Mouse (Mus musculus) left cerebral cortex, adult 11 months (tissue): Measurements from ENCODE around the gene Rnf212b.

Experiments used
- DNase-seq: peaks from one replicate; pipeline ENCODE4 v3.0.0; 2022; ENCODE audit warnings: low spot score

The Rnf212b gene

DNA sequence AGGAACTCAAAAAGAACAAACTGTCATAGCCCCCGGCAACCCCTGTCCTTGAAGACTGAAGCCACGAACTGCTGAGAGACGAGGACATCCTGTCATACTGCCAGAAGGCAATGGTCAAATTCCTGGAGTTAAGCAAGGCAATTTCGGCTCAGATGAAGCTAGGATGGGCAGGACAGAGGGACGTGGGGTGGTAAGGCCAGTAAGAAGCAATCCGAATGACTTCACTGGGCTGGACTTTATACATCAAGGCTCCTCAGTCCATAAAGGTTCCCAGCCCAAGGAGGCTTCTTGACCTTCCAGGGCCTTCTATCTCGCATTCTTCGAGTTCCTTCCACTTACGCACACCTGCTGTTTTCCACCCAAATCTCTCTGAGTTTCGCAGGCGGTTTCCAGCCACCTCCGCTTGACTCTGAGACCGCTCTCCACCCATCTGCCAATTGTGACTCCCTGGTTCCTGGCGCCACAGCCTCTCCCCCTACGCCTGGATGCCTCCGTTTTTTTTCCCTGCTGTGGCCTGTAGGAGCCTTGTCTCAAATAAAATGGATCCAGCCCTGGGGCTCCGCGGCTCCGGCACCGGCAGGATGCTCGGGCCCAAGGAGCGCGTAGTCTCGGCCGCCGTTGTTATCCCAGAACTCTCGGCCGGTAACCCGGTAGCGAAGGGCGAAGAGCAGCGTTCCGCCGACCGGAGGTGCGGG, 62.0 kb downstream of the Rnf212b start:
- DNase-seq = no peak

DNA sequence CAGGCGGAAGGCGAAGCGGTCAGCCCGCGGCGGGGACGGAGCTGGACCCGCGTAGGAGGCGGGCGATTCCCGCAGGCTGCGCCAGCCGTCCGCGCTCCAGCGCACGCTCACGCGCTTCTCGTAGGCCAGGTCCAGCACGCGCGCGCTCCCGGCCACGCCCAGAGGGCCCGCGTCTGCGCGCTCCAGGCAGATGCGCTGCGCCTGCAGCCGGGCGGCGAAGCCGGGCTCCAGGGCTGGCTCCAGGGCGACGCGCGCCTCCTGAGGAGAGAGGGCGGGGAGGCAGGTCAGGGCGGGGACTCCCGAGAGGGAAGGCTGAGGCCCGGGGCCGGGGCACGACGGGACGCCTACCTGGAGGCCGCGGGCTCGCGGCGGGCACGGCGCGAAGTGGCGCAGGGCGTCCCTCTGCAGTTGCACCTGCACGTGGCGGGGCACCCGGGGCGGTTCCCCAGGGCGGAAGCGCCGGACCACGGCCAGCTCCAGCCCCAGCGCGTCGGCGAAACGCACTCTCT, 62.7 kb downstream of the Rnf212b start:
- DNase-seq = peak; percentile 90

DNA sequence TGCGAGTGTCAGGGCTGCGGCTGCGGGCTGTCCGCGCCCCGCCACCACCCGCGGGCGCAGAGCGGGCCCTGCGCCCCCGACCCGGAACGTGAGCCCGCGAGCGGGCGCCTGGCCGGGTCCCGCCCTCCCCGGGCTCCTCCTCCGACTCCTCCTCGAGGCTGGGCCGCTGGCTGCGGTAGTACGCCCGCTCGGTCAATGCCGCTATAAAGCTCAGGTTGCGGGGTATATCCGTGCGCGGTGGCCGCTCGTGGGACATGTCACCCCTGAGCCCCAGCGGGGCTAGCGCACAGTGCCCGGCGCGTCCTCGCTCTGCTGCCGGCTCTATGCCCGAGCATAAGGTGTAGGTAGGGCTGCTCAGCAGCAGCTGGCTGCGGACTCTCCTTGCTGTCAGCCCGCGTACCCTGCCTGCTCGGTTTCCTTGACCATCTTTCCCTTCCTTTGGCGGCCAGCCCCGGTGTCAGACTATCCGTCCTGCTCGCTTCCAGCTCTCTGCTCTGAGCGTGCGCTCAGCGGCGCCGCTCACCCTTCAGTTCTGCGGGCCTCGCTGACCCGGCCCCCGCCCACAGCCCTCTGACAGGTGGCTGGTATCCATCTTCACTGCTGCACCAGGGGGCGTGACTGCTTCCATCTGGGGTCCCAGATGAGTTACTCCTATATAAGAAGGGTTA, 63.2 kb downstream of the Rnf212b start, which contains the start of gene Ppp1r3e:
Gene Ppp1r3e (minus strand): TSS at position 503 of the 668 bp plus-strand sequence.
- no peak for DNase-seq

DNA sequence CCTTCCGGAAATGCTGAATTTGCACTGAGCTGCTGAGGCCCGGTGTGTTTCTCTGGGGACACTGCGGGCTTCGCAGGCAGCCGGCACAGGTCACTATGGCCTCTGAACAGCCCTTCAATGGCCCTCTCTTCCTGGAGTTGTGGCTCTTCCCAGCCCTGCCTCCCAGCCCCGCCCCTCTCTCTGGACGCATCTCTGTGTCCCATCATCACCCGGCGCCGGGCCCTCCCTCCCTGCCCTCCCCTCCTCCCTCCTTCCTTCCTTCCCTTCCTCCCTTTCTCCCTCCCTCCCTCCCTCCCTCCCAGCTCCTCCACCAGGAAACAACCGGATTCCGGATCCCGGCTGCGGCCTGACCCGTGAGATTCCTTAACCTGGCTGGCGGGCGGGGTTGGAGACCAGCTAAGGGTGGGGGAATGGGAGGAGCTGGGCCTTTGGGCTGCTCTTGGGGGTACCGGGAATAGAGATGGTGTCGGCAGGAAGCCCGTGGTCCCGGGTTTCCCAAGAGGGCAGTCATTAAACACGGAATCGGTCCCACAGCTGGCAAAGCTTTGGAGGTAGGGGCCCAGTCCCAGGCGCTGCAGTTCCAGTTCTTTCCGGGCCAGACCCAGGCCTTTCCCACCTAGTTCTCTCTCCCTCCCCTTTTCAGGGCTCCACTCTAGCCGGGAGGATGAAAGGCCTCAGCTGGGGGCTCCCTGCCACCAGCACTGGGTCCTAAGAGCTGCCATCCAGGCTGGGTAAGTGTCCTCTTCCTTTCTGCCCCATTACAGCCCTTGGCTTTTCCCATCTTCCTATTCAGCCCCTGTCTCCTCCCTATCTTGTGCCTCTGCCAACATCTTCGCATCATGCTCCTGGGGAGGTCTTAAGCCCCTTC, 69.4 kb downstream of the Rnf212b start, which contains the start of the genes Bcl2l2 and Gm20521:
Gene Bcl2l2 (plus strand): TSS at position 224 of the 868 bp plus-strand sequence.
Gene Gm20521 (plus strand): TSS at position 288 of the 868 bp plus-strand sequence.
- DNase-seq = no peak

DNA sequence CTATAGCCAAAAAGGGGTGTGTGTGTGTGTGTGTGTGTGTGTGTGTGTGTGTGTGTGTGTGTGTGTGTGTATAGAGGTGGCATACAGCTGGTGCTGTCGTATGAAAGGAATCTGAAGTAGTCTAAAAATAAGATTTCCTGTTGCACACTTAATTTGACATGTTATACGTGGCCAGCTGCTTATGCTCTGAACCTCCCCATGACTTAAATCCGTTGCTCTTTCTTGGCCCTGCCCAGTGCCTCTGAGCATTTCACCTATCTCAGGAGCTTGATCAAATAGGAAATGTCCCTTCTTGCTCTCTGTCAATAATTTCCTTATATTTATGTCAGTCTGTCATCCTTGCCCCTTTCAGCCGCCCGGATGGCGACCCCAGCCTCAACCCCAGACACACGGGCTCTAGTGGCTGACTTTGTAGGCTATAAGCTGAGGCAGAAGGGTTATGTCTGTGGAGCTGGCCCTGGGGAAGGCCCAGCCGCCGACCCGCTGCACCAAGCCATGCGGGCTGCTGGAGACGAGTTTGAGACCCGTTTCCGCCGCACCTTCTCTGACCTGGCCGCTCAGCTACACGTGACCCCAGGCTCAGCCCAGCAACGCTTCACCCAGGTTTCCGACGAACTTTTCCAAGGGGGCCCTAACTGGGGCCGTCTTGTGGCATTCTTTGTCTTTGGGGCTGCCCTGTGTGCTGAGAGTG, 70.2 kb downstream of the Rnf212b start:
- DNase-seq = no peak

DNA sequence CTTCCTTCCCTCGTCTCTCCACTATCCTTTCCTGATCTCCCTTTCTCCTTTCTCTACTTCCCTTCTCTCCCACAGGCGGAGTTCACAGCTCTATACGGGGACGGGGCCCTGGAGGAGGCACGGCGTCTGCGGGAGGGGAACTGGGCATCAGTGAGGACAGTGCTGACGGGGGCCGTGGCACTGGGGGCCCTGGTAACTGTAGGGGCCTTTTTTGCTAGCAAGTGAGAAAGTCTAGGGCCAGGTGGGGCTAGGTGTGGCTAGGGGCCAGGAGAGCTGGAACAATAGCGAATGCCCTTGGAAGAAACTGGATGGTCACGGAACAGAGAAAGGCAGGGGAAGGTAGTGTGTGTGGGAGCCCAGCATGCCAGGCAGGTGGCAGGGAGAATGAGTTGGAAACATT, 71.4 kb downstream of the Rnf212b start:
- no peak for DNase-seq

DNA sequence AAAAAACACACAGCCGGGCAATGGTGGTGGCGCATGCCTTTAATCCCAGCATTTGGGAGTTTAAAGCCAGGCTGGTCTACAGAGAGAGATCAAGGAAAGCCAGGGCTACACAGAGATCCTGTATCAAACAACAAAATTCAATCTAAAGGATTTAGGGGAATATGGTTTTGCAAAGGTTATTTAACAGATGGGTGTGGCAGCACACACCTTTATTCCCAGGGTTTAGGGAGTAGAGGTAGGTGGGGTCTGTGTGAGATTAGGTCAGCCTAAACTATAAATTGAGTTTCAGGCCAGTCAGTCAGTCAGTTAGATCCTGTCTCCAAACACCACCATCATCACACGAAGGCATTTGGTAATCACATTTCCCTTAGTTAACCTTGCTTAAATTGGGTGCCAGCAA, 78.3 kb downstream of the Rnf212b start, which contains the start of gene Pabpn1:
Gene Pabpn1 (plus strand): TSS at position 301 of the 400 bp plus-strand sequence.
- no peak for DNase-seq

DNA sequence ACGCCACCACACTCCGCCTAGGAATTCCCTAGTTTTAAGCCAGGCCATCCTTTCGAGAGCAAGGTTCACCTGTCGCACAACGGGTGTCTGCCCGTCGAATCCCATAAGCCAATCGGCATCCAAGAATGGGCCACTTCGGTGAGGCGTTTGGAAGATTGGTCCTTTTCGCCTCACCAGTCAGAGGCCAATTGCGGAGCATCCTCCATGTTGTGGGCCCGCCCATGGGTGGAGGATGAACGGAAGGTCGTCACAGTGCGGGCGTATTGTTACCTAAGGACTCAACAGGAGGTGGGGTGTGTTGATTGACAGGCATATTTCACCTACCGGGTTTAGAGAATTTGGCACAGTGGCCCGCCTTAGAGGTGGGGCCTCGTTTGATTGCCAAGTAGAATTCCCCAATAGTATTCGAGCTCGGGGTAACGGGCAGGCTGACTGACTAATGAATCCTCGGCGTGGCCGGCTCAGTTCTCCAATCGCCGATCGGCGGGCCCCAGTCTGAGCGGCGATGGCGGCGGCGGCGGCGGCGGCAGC, 79.8 kb downstream of the Rnf212b start:
- DNase-seq = peak; percentile 100

DNA sequence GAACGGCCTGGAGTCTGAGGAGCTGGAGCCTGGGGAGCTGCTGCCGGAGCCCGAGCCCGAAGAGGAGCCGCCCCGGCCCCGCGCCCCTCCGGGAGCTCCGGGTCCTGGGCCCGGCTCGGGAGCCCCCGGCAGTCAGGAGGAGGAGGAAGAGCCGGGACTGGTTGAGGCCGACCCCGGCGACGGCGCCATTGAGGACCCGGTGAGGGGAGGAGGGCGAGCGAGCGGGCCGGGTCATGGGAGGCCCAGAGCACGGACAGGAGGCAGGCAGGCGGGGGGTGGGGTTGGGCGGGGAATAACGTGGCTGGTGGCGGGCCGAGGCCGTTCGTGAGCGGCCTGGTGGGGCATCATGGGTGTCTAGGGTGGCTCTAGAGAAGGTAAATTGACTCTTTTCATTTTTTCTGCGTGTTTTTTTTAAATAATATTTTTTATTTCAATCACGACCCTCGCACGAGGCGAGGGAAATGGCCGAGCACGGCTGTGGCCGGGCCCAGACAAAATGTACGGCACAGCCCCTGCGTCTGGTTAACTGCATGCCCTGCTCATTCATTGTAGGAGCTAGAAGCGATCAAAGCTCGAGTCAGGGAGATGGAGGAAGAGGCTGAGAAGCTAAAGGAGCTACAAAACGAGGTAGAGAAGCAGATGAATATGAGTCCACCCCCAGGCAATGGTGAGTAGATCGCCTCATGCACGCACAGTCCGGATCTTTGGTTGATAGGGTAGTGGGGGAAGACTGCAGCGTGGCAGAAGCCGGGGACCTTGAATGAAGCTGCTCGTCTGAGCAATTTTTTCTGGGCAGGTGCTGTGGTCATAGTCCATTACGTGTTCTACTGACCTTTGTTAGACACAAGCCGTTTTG, 80.6 kb downstream of the Rnf212b start:
- DNase-seq = no peak

DNA sequence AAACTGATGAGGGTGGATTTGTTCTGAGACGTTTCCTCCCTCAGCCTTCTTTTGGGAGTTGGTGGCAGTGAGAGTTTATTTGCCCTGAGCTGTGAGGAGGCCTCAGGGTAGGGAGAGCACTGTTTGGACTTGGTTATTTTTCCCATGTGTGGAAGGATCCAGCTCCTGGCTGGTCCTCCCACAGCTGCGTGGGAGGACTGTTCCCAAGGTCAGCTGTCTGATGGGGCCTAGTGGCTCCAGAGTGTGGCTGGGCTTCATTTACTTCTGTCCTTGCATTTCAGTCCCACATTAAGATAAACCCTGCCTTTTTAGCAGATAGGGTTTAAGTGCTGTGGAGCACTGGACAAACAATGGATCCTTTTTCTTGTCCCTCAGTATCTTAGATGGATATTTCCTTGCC, 83.5 kb downstream of the Rnf212b start:
- no peak for DNase-seq

DNA sequence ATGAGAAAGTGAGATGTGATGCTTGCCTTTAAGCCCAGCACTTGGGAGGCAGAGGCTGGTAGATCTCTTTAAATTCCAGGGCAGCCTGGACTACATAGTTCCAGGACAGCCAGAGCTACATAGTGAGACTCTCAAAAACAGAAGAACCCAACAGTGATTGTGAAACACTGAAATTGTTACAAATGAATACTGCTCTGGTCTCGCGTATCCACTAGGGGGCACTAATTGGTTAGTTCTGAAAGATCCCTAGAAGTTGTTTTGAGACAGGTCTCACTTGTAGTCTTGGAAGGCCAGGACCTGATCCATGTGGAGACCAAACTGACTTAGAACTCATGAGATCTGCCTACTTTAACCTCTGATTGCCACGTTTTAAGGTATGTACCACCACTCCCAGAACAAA, 86.4 kb downstream of the Rnf212b start:
- peak; percentile 82 for DNase-seq

DNA sequence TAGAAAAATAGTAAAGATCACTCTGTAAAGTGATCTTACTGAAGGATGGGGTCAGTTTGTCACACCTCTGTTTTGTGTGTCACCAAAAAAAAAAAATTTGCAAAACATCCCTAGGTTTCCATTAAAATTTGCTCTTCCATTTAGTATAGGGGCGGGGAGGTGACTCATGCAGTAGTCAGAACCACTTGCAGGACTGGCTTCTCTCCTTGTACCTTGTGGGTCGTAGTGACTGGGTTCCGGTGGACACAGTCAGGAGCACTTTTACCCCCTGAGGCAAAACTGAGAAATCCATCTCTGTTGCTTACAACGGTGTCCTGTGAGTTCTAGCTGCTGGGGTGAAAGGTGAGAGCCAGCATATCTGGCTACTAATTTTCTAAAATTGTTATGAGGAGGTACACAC, 89.7 kb downstream of the Rnf212b start:
- DNase-seq = no peak
